Mouse (Mus musculus) R1 (cell line): ENCODE data around the gene Gm17654.
"Not testable (repeated sequence)": the region's sequence is repeated elsewhere in the genome, so short reads cannot be mapped to it uniquely, and the experiment has no call there.

Source experiments
- DNase-seq: peaks from one replicate; pipeline ENCODE4 v3.0.0-alpha.2; 2018; ENCODE audit warnings: low read depth, low spot score

Gene Gm17654

DNA sequence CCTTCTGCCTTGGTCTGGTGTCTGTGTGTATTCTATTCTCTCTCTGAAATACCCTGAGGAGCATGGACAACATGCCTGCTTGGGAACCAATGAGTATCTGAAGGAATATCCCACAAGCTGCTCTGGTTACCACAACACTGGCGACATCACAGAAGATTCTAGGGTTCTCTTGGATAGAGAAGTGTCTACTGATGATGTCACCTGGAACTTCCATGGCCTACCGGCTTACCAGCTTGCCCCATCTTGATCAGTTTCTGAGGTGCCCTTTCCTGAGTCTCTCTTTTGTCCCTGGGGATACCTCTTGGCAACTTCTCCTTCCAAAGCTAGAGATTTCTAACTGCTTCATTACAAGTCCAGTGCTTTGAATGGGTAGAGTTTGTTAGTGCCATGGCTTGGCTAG is at the start of gene Gm17654:
Gene Gm17654, minus strand, starts transcription at position 101 of the 400 bp plus-strand sequence.
- not testable (repeated sequence) for DNase-seq

- DNase-seq: not testable (repeated sequence)
Measured at GRCm38 (mm10) chr14:43607913-43608312, 29.0 kb upstream of the Gm17654 start, which contains the start of gene Gm10375. Gene Gm10375 (minus strand): TSS chr14:43608013.

- not testable (repeated sequence) for DNase-seq
Measured at GRCm38 (mm10) chr14:43577969-43578368, 977 bp downstream of the Gm17654 start.

DNA sequence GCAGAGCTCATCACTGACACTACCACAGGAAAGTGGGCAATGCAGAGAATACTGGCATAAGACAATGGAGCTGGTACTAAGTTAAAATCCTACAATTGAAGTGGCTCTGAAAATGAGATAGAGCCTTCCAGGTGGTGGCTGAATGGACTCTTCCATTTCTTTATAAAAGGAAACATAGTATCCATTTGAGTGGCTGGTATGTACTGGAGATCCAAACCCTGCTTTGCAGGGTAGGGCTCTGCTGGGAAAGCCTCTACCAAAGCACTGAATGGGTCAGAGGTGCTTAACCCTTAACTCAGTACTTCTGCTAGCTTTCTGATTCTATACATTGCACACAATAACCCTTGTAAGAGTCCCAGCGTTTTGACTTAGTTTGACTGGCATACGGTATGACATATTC is 26.7 kb downstream of the Gm17654 start:
- DNase-seq: not testable (repeated sequence)

- DNase-seq: not testable (repeated sequence)
Measured at GRCm38 (mm10) chr14:43546281-43546680, 32.7 kb downstream of the Gm17654 start.

GRCm38 (mm10) chr14:43543276-43543675 is 35.7 kb downstream of the Gm17654 start, which contains the start of gene Gm5799:
Gene Gm5799 (plus strand): TSS chr14:43543576.
- not testable (repeated sequence) for DNase-seq

DNA sequence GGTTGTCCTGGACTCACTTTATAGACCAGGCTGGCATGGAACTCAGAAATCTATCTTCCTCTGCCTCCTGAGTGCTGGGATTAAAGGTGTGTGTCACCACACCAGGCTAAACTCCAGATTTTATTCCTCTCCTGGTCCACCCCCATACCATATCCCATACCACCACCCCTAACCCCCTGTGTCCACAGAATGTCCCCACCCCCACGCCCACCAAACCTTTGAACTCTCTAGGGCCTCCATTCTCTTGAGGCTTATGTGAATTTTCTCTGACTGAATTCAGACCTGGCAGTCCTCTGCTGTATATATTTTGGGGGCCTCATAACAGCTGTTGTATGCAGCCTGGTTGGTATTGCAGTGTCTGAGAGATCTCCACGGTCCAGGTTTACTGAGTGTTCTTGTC is 40.8 kb downstream of the Gm17654 start:
- not testable (repeated sequence) for DNase-seq

DNA sequence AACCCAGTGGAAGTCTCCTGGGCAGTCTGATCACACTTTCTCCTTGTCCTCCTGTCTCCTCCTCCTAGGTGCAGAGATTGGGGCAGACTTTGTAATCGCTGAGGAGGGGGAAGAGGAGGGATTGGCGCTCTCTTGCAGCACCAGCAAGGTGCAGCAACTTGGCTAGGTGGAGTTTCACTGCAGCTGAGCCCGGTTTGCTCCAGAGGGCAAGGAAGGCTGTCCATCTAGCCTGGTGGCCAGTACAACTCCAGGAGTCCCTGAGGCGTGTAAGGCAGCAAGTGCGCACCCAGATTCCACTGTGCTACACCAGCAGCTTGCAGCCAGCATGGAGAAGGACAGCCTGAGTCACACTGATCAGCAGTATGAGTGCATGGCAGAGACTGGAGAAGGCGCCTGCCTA is 46.6 kb downstream of the Gm17654 start:
- peak; percentile 19 for DNase-seq

GRCm38 (mm10) chr14:43532011-43532383 is 46.9 kb downstream of the Gm17654 start:
- DNase-seq: not testable (repeated sequence)

DNA sequence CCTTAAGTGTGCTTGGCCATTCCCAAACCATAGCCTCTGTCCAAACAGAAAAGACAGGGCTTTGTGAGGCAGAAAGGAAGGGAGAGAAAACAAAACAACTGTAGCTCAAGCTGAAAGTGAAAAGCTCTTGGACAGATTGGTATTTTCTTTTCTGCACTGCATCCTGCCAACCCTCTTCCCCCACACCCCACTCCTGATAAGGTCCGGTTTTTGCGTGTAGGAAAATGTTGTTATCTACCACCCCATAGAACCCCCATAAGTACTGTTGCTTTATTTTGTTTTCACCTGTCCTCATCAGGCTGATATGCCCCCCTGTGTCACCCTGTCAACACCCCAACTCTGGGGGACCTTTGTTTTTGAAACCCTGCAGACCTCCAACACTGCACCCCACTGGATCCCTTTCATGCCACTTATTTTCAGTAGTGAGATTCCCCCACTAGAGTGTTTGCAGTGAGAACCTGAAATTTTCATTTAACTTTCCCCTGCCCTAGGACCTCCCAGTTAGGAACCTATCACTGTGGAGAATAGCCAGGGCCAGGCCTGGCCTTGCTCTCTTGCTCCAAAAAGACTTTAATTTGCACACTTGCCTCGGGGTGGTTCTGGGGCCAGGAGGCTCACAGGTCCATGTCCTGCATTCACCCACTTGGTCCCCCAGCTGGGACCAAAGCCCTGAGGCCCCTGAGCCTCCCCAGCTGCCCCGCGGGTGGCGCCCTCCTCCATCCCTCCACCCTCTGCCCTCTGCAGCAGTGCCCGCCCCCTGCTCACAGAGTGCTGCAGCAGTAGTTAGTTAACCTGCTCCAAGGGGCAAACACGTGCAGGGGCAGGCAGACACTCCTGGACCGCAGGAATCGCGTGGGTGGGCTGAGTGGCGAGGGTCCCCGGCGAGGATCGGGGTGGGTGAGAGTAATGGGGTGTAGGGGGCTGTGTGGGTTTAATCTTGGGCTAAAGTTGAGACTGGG is 47.6 kb downstream of the Gm17654 start:
- peak; percentile 6 for DNase-seq
